Mouse (Mus musculus) C2C12 (cell line): Measurements from ENCODE around the gene Tmem128. TPM values are rescaled to one million over a fixed set of nuclear protein-coding genes. Genes with fewer than 3 reads are reported as not detected.
A peak's percentile ranks its signal among the peaks of the same experiment; 100 is the strongest.

ENCODE experiments used
- H3K27me3 ChIP-seq: one replicate; pipeline ENCODE4 v1.6.1; 2011; ENCODE audit not compliant: control insufficient read depth, insufficient read depth, insufficient read length
- H3K36me3 ChIP-seq: one replicate; pipeline ENCODE4 v1.6.1; 2011; ENCODE audit not compliant: control insufficient read depth, insufficient read depth
- H3K4me3 ChIP-seq: one replicate; pipeline ENCODE4 v1.5.1; 2011; ENCODE audit warnings: mild to moderate bottlenecking, control low read depth; ENCODE audit not compliant: poor library complexity, insufficient read depth, severe bottlenecking
- H3K79me2 ChIP-seq: one replicate; pipeline ENCODE4 v1.6.1; 2011; ENCODE audit not compliant: control insufficient read depth, insufficient read depth
- H3K79me3 ChIP-seq: one replicate; pipeline ENCODE4 v1.6.1; 2011; ENCODE audit warnings: low read depth, control low read depth
- H3ac ChIP-seq: one replicate; pipeline ENCODE3; 2011; ENCODE audit warnings: low read depth; ENCODE audit not compliant: control insufficient read depth, insufficient read length
- CEBPB ChIP-seq: IDR thresholded peaks from one replicate; pipeline ENCODE4 v1.6.1; 2011; ENCODE audit warnings: low read depth, mild to moderate bottlenecking, control low read depth, moderate library complexity
- CTCF ChIP-seq: IDR thresholded peaks from one replicate; pipeline ENCODE4 v1.5.1; 2011; ENCODE audit not compliant: control insufficient read depth, insufficient read depth, insufficient read length
- FOSL1 ChIP-seq: IDR thresholded peaks from one replicate; pipeline ENCODE4 v1.8.0; 2011; ENCODE audit warnings: mild to moderate bottlenecking, low read length; ENCODE audit not compliant: poor library complexity, insufficient read depth, severe bottlenecking
- MAX ChIP-seq: IDR thresholded peaks from one replicate; pipeline ENCODE4 v1.6.1; 2011; ENCODE audit warnings: mild to moderate bottlenecking, control low read depth
- MYOD1 ChIP-seq: IDR thresholded peaks from one replicate; pipeline ENCODE4 v1.6.1; 2011; ENCODE audit warnings: low read depth; ENCODE audit not compliant: control insufficient read depth, insufficient read length
- MYOG ChIP-seq: IDR thresholded peaks from one replicate; pipeline ENCODE4 v1.6.1; 2011; ENCODE audit not compliant: control insufficient read depth, insufficient read length; ENCODE audit errors: extremely low read depth
- USF1 ChIP-seq: IDR thresholded peaks from one replicate; pipeline ENCODE4 v1.6.1; 2011; ENCODE audit warnings: low read depth, mild to moderate bottlenecking, control low read depth, moderate library complexity
- polyA plus RNA-seq: library from polyadenylated mRNA; unstranded; fragments of >200 nt; fragmentation: generic; extraction: Trizol; gene quantifications from one replicate; pipeline ENCODE4 v1.2.1, GENCODE M21; 2012; ENCODE audit warnings: missing spikeins

Gene Tmem128
- polyA plus RNA-seq, 1 experiment = 38.3 TPM

DNA sequence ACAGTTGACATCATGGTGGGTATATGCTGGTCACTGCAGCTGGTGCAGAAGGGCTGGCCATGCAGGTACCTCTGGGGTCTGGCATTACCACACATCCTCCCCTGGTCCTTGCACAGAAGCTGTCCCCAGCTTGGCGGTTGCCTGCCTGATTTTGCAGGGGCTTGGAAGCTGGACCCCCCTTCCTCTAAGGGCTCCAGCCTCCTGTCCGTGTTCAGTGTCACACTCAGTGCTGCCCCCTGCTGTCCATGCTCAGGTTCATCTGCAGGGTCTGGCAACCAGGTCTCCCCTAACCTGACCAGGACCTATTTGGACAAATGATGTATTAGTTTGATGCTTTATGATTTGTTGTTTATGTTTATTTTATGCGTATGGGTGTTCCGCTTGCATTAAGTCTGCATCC lies 24.6 kb upstream of the Tmem128 start:
- no peaks in the 10 kb centered on the region for H3K27me3 ChIP-seq
- TF ChIP-seq FOSL1 = no peak
- TF ChIP-seq CTCF = peak; percentile 40
- TF ChIP-seq MYOD1 = no peak
- H3K79me3 ChIP-seq = no peaks in the 10 kb centered on the region
- no peaks in the 10 kb centered on the region for H3K79me2 ChIP-seq
- H3K36me3 ChIP-seq = peaks cover 59% of the 10 kb centered on the region
- H3K4me3 ChIP-seq = no peak overlapping the region
- H3ac ChIP-seq = no peak overlapping the region

DNA sequence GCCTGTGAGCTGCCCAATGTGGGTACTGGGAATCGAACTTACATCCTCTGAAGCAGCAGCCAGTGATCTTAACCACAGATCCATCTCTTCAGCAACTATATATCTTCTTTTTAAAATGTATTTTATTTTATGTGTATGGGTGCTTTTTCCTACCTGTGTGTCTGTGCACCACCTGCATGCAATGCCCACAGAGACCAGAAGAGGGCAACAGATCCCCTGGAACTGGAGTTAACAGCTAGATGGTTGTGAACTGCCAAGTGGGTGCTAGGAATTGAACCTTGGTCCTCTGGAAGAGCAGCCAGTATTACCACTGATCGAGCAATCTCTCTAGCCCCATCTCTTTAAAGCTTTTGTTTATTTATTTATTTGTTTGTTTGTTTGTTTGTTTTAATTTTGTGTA lies 23.4 kb upstream of the Tmem128 start:
- Histone ChIP-seq H3K27me3 (no peaks in the 10 kb centered on the region), H3ac (no peak overlapping the region), H3K79me2 (no peaks in the 10 kb centered on the region), H3K79me3 (no peaks in the 10 kb centered on the region), H3K36me3 (peaks cover 47% of the 10 kb centered on the region), H3K4me3 (no peak overlapping the region)
- TF ChIP-seq USF1 (no peak), MYOD1 (no peak), MAX (no peak), CTCF (no peak), MYOG (no peak), FOSL1 (no peak), CEBPB (no peak)

DNA sequence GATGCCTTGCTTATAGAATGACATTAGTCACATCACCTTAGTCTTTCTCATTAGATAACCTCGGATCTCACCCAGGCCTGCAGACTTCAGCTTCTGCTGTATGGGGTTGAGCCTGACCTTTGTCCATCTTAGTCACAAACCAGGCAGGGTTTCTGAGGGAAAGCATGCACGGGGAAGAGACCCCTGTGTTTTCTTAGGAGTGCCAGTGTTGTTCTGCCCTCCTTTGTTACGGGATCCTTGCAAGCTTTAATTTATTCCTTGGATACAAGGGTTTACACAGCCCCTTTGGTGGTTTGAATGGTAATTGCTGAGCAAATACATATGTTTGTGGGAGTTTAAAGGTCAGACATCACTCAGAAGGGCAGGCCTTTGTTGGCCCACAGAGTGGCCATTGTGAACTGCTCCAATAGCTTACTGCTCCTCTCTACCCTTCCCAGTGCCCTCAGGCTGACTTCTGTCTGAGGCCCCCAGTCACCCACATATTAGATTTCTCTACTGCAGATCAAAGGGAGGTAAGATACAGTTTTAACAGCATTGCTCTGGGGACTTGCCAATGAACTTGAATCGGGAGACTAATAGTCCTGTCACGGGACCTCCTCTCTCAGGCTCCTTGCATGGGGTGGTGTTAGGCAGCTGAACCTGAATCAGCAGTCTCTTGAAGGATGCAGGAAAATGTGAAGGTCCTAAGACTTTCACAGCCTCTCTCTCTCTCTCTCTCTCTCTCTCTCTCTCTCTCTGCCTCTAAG lies 19.1 kb upstream of the Tmem128 start:
- H3K79me3 ChIP-seq = no peaks in the 10 kb centered on the region
- peaks cover 8% of the 10 kb centered on the region for H3K36me3 ChIP-seq
- TF ChIP-seq CEBPB (no peak), MAX (no peak), MYOD1 (no peak), FOSL1 (no peak), MYOG (no peak), USF1 (no peak), CTCF (no peak)

DNA sequence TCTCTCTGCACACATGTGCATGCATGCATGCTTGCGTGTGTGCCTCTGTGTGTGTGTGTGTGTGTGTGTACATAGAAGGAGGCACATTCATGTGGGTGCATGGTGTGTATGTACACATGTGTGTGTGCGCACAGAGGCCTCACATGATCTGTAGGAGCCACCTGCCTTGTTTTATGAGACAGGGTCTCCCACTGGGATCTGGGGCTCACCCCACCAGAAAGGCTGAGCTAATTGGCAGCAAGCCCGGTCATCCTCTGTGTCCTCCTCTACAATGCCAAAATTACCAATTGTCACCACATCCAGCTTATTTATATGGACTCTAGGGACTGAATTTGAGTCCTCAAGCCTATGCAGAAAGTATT lies 18.5 kb upstream of the Tmem128 start:
- peaks cover 3% of the 10 kb centered on the region for H3K36me3 ChIP-seq
- no peak for TF ChIP-seq CTCF
- TF ChIP-seq FOSL1 = no peak
- no peak for TF ChIP-seq MYOG
- TF ChIP-seq MAX = no peak
- no peak for TF ChIP-seq USF1
- TF ChIP-seq MYOD1 = no peak
- no peak for TF ChIP-seq CEBPB
- no peak overlapping the region for H3K4me3 ChIP-seq
- no peak overlapping the region for H3ac ChIP-seq
- H3K79me3 ChIP-seq = no peaks in the 10 kb centered on the region
- no peaks in the 10 kb centered on the region for H3K79me2 ChIP-seq
- no peaks in the 10 kb centered on the region for H3K27me3 ChIP-seq

More for the DNA sequence above, 19.1 kb upstream of the Tmem128 start:
- Histone ChIP-seq H3K79me2 (no peaks in the 10 kb centered on the region), H3K27me3 (no peaks in the 10 kb centered on the region), H3ac (no peak overlapping the region), H3K4me3 (no peak overlapping the region)

DNA sequence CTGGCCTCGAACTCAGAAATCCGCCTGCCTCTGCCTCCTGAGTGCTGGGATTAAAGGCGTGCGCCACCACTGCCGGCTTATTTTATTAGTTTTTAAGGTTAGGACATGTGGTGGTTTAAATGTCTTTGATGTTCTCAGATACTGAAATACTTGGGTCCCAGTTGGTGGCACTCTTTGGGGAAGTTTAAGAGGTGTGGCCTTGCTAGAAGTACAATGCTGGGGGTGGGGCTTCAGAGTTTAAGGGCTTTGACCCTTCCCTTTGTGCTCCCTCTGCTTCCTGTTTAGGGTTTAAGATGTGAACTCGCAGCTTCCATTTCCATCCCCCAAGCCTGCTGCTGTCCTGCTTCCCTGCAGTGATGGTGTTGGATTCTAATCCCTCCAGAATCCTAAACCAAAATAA lies 18.0 kb upstream of the Tmem128 start:
- Histone ChIP-seq H3K36me3 (no peaks in the 10 kb centered on the region), H3K27me3 (no peaks in the 10 kb centered on the region), H3ac (no peak overlapping the region), H3K4me3 (no peak overlapping the region), H3K79me2 (no peaks in the 10 kb centered on the region), H3K79me3 (no peaks in the 10 kb centered on the region)
- TF ChIP-seq FOSL1 (no peak), MYOG (no peak), MAX (no peak)

DNA sequence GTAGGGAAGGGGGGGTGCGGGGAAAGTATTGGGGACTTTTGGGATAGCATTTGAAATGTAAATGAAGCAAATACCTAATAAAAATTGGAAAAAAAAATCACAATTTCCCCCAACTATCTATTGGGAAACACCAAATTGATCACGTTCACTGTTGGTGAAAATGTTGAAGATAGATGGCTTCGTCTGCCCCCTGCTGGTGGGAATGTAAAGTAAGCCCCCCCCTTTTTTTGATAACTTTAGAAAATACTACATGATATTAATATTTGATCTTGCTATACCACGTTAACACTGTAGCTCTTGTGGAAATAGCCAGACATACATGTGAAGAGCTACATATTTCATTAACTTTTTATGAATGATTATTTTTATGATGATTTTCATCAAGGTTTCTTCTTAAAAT lies 4.8 kb upstream of the Tmem128 start:
- peaks cover 2% of the 10 kb centered on the region for H3K79me2 ChIP-seq
- H3ac ChIP-seq = no peak overlapping the region
- no peaks in the 10 kb centered on the region for H3K79me3 ChIP-seq
- no peaks in the 10 kb centered on the region for H3K36me3 ChIP-seq
- no peak overlapping the region for H3K4me3 ChIP-seq
- H3K27me3 ChIP-seq = no peaks in the 10 kb centered on the region
- TF ChIP-seq MAX (no peak), FOSL1 (no peak), MYOG (no peak), CEBPB (no peak), MYOD1 (no peak), USF1 (no peak), CTCF (no peak)

DNA sequence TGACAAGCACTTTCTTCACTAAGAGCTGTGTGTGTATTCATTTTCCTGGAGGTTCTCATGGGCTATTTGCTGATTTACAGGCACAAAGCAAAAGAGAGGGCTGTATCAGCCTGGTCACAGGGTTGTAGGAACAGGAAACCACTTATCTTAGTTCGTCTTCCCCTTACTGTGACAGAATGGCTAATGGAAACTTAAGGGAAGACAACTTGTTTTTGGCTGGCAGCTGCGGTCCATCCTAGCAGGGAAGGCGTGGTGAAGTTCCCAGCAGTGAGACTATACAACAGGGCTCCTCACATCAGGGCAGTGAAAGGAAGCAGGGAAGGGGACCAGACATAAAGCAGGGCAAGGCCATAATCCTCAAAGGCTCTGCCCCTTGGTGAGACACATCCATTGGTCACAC lies 4.3 kb upstream of the Tmem128 start:
- Histone ChIP-seq H3K36me3 (no peaks in the 10 kb centered on the region), H3K4me3 (no peak overlapping the region), H3K79me3 (no peaks in the 10 kb centered on the region), H3K79me2 (peaks cover 6% of the 10 kb centered on the region), H3K27me3 (no peaks in the 10 kb centered on the region), H3ac (no peak overlapping the region)
- TF ChIP-seq MYOD1 (no peak), MAX (no peak), CTCF (no peak), FOSL1 (no peak), USF1 (no peak), MYOG (no peak), CEBPB (no peak)
